Mouse (Mus musculus): ENCODE results near the gene Cox6a1.
"Not testable (repeated sequence)": the region's sequence is repeated elsewhere in the genome, so short reads cannot be mapped to it uniquely, and the experiment has no call there.

Cox6a1 gene

DNA sequence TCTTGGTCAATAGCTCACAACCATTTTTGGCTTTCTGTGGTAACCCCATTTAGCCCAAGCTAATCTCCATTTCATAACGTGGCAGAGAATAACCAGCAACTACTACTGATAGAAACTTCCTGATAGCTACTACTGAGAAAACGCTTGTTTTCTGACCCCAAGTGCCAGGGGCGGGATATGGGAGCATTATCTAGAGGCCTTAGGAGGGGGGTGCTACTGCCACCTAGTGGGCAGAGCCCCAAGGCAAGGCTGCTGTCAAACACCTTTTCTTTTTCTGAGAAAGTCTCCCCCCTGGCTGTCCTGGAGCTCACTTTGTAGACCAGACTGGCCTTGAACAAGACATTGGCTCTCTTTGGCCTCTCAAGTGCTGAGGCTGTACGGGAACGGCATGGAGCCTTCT, 1.2 kb downstream of the Cox6a1 start:
- DNase-seq (ENCODE audit: low spot score), result peak; percentile 71

DNA sequence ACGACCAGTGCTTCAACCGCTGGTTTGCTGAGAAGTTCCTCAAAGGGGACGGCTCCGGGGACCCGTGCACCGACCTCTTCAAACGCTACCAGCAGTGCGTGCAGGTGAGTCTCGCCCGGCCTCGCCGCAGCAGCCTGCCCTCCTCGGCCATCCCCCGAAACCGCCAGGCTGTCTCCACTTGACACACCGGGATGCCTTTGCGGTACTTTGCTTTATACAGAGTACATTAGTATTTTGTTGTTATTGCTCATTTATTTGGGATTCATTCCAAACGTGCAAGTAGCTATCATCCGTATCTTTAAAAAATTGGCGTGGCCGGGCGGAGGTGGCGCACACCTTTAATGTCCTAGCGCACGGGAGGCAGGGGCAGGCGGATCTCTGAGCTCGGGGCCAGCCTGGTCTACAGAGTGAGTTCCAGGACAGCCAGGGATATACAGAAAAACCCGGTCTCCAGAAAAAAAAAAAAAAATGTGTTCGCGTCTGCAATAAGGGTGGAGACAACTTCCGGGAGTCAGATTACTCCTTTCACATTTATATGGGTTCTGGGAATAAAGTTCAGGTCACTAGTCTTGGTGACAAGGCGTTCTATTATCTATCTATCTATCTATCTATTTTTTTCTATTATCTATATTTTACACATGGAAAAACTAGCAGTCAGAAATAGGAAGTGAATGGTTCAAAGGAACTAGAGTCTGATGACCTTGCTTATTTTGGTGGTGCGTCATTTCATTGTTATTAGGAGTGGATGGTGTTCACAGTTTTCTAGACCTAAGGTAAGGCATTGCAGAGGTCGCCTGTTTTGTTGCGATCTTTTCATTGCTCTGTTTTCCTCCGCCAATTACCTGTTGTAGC, 7.2 kb downstream of the Cox6a1 start:
- no peak for DNase-seq (ENCODE audit: low spot score)

DNA sequence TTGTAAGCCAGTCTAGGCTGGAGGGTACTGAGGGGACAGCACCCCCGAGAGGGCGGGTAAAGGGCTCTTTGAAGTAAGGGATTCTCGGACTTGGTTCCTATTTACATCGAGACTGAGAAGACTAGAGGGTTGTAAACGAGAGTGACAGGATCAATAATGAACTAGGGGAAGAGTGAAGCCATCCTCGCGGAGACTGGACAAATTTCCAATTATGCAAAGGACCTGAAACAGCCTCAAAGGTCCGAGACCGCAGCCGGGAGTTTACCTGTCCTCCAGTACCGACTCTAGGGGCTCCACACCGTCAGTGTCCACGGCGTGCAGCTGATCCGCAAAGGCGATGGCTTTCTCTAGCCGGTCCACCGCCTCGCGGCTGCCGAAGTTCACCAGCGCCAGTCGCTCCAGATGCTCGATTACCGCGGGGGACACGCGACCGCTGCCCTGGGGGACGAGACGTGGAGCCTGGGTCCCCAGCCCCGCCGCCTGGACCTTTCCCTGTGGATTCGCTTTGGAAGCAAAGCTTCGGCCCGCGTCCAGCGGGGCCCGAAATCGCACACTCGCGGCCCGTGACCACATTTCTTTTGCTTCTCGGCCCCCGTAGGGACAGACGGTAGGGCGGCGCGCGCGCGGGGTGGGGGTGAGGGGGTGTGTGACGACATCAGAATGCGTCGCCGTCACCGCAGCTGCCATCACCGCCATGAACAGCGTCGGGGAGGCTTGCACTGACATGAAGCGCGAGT, 8.0 kb downstream of the Cox6a1 start, which contains the start of the genes Gatc and Triap1:
Gatc (minus strand) TSS at position 602 of the 737 bp plus-strand sequence.
Triap1 (plus strand) TSS at position 649 of the 737 bp plus-strand sequence.
- DNase-seq (ENCODE audit: low spot score), result peak; percentile 89

DNA sequence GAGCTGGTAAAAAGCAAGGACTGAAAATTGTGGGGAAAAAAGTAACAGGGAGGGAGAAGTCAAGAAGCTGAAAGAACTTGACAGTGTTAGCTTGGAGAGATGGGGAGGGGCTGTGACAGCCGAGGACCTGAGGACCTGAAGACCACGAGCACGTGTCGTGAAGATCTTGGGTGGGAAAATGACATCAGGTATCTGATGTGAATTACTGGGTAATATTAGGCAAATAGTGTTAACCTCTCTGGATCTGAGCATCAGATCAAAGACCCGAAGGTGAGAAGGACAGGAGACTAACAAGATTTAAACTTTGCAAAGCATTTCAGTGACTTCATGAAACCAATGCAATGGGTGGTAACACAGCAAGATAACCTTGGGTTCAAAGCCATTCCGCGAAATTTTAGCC, 8.8 kb downstream of the Cox6a1 start:
- DNase-seq (ENCODE audit: low spot score), result no peak

- DNase-seq (ENCODE audit: low spot score), result peak; percentile 41
Measured at GRCm38 (mm10) chr5:115333626-115334025, 15.2 kb downstream of the Cox6a1 start.

GRCm38 (mm10) chr5:115330955-115331354, 17.8 kb downstream of the Cox6a1 start:
- no peak for DNase-seq (ENCODE audit: low spot score)

- DNase-seq (ENCODE audit: low spot score), result peak; percentile 48
Measured at GRCm38 (mm10) chr5:115327610-115328548, 20.9 kb downstream of the Cox6a1 start.

- peak; percentile 93 for DNase-seq (ENCODE audit: low spot score)
Measured at GRCm38 (mm10) chr5:115326875-115327609, 21.7 kb downstream of the Cox6a1 start, which contains the start of gene Srsf9. Gene Srsf9, plus strand, starts transcription at chr5:115327177.

- DNase-seq (ENCODE audit: low spot score), result no peak
Measured at GRCm38 (mm10) chr5:115326256-115326831, 22.4 kb downstream of the Cox6a1 start.

- DNase-seq (ENCODE audit: low spot score), result peak; percentile 77
Measured at GRCm38 (mm10) chr5:115319004-115319940, 29.5 kb downstream of the Cox6a1 start.

GRCm38 (mm10) chr5:115317645-115318328, 31.0 kb downstream of the Cox6a1 start:
- no peak for DNase-seq (ENCODE audit: low spot score)

- no peak for DNase-seq (ENCODE audit: low spot score)
Measured at GRCm38 (mm10) chr5:115316968-115317644, 31.7 kb downstream of the Cox6a1 start.

DNA sequence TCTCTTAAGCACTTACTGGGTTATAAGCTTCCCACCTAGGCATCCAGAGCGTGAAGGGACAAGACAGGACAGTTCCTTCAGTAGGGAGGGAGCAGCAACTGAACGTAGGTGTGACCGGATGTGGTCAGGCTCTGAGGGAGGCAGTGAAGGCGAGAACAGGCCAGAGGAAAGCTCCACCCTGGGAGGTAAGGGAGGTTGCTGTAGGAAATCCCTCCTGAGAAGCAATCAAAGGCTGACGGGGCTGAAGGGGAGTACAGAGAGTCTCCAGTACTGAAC, 35.2 kb downstream of the Cox6a1 start:
- DNase-seq (ENCODE audit: low spot score), result no peak

GRCm38 (mm10) chr5:115312816-115313667, 35.7 kb downstream of the Cox6a1 start:
- no peak for DNase-seq (ENCODE audit: low spot score)

DNA sequence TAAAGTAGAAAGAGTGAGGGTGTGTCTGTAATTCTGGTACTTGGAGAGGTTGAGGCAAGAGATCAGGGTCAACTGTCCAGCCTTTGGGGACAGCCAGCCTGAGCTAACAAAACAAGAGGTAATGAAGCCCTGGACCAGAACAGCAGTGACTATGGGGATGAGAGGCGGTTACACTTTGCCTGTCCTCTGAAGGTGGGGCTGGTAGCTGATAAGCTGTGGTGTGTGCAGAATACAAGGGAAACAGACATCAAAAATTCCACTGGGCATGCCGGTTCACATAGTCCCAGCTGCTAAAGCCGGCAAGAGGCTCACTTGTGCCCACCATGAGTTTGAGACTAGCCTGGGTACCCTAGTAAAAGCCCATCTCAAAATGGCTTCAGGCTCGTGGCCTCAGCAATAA, 36.4 kb downstream of the Cox6a1 start:
- no peak for DNase-seq (ENCODE audit: low spot score)

DNA sequence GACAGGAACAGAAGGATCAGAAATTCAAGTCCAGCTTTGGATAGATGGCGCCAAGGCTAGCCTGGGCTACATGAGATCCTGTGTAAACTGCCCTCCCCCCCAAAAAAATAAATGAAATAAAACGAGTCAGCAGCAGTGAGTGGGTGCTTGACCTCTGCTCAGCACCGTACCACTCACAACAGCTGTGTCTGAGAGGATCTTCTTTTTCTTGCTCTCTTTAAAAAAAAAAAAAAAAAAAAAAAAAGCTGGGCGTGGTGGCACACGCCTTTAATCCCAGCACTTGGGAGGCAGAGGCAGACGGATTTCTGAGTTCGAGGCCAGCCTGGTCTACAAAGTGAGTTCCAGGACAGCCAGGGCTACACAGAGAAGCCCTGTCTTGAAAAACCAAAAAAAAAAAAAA, 46.6 kb downstream of the Cox6a1 start:
- not testable (repeated sequence) for DNase-seq (ENCODE audit: low spot score)

GRCm38 (mm10) chr5:115301615-115302014, 47.2 kb downstream of the Cox6a1 start:
- no peak for DNase-seq (ENCODE audit: low spot score)

Measured in testis, postnatal 14 days (tissue).